Mouse (Mus musculus): Measurements from ENCODE around the gene Rapgef3.

Gene Rapgef3

GRCm38 (mm10) chr15:97773108-97773507 is 5.3 kb upstream of the Rapgef3 start:
- DNase-seq (ENCODE audit: low spot score) = no peak

DNA sequence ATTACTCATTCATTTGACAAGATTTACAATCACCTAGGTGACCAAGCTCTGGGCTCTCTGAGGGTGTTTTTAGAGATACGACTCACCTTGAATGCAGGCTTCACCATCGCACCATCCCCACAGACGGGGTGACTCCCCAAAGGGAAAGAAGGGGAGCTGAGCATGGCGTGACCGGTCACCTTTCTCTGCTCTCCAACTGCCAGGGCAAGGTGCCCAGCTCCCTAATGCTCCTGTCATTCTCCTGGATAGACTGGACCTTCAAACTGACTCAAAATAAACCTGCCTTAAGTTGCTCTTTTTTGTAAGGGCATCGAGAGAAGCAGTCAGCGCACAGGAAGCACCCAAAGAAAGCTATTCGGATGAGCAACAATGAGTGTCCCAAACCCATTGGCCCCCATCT is 2.5 kb upstream of the Rapgef3 start:
- DNase-seq (ENCODE audit: low spot score) = no peak

DNA sequence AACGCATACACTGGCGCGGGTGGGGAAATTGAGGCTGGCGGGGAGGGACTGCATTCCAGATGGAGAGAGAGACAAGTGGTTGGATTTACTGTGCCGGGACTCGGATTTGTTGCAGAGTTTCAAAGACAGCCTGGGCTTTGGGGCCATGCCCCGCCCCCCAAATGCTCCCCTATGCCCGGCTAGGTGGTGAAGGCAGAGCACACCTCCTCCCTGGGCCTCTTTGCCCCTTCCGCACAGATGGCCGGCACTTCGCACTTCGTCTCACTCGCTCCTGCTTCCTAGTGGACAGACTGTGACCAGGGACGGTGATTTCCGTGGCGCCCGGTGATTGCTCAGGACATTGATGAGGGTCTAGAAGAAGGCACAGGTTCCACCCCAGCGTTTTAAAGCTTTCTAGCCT is 420 bp upstream of the Rapgef3 start:
- no peak for DNase-seq (ENCODE audit: low spot score)

DNA sequence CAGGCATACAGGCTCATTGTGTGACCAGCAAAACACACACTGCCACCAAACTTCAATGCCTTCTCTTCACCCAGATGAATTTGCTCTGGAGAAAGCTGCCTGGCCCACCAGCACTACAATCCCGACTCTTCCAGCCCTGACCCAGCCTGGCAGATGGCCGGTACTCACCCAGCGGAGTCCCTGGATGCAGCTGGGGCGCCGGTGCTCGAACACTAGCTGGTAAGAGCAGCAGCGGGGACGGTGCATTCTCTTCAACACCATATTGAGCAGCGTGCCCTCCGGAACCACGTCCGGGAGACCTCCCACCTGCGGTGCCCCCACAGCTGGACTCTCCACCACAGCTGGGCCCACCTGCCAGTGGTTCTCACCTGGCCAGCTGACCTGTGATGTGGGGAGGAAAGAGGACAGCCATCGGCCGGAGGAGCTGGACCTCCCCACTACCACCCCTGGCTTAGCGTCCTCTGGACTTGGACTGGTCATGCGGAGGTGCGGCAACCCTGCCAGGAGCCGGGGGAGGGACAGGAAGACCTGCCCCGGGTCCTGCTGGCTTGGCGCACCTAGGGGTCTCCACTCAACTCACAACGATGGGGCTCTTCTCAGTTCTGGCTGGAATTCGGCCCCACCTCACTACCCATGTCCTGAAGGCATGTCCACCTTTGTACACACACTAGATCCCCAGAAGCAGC is 1.0 kb downstream of the Rapgef3 start:
- no peak for DNase-seq (ENCODE audit: low spot score)

GRCm38 (mm10) chr15:97766194-97766593 is 1.6 kb downstream of the Rapgef3 start:
- DNase-seq (ENCODE audit: low spot score) = no peak

GRCm38 (mm10) chr15:97765090-97765794 is 2.5 kb downstream of the Rapgef3 start:
- no peak for DNase-seq (ENCODE audit: low spot score)

DNA sequence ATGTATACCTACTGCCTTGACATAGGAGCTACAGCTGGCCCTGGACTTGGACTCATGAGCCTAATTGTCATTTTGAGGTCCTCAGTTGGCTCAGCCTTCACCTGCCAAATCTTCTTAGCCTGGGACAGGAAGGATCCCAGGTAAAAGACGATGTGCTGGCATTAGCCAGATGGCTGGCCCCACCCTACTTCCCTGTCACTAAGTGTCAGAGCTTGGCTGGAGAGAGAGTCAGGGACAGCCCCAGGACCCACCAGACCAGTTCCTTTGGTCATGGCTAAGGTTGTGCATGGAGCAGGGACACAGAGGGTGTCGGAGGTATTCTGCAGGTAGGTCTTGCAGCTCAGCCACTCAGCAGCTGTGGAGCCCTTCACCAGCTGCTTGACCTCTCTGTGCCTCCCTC is 3.2 kb downstream of the Rapgef3 start:
- DNase-seq (ENCODE audit: low spot score) = no peak

GRCm38 (mm10) chr15:97763256-97764049 is 4.3 kb downstream of the Rapgef3 start:
- DNase-seq (ENCODE audit: low spot score) = no peak

GRCm38 (mm10) chr15:97762733-97763132 is 5.0 kb downstream of the Rapgef3 start:
- DNase-seq (ENCODE audit: low spot score) = no peak

DNA sequence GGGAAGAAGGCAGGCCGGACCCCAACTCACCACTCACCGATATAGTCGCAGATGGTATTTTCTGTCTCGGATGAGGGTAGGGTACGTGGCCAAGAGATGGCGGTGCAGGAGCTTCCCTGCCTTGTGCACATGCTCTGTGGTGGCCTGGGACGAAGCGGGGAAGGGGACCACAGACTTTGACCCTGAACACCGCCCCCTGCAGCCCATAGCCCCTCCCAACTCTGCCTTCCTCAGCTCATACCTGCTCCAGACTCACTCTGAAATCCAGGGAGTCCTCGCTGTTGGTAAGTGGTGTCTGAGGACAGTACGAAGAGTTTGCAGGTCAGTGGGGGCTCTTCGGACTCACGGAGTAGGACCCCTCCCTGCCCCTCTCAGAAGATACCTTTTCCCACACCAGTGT is 6.3 kb downstream of the Rapgef3 start:
- no peak for DNase-seq (ENCODE audit: low spot score)

DNA sequence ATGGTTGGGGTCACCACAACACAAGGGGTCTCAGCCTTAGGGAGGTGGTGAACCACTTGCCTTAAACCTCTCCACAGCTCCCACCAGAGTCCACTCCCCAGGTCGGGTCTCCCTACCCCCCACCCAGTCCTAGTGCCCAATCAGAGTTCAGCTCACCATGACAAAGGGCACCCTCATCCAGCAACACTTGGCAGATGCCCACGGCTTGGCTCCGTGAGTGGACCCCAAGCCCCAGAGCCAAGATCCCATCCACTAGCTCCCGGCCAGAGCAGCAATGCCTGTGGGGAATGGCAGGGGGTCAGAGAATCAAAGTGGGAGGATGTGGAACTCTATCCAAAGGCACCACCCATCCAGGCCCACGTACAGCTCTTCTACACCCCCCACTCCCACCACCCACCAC is 6.8 kb downstream of the Rapgef3 start:
- DNase-seq (ENCODE audit: low spot score) = no peak

DNA sequence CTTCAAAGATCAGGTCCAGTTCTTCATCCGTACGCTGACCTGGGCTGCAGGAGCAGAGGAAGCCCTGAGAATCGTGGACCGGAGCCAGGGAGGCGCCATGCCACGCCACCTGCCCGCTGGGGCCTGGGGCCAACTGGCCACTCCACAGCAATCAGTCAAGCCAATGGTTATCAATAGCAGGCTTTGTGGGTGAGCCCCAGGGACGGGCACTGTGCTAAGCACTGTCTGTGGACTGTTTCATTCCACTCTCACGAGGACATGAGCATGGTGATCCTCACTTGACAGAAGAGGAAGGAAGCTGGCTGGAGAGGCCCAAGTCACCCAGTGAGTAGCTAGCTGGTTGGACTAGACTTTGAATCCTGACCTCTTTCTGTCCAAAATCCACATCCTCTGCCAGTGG is 7.8 kb downstream of the Rapgef3 start:
- DNase-seq (ENCODE audit: low spot score) = no peak

DNA sequence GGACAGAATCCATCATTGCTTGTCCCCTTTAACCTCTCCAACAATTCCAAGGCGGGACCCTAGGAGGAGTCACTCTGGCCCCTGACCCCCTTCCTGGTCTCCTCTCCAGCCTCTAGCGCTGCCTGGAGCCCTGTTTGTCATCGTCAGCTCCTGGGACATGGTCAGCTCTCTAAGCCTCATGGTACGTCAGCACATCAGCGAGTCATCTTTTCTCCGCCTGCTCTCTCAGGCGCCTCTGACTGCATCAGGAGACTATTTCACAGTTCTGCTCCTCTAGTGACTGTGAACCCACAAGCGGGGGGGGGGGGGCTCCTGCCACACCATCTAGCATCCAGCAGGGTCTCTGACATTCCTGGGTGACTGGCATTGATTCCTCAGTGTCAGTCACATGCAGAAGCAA is 12.4 kb downstream of the Rapgef3 start:
- DNase-seq (ENCODE audit: low spot score) = no peak

DNA sequence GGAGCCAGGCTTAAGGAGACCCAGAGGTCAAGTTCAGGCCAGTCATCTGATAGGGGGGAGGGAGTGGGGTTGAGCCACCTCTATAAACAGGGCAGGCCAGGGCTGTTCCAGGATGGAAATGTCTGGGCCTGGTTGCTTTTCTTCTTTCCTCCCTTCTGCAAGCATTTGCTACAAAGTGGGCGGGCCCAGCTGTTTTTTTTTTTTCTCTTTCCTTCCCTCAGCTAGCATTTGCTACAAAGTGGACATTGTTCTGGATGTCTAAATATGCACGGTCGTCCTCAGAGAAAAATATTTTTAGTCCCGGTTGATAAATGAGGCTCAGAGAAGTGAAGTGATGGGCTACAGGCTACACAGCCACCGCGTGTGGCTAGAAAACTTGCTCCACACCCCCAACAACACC is 13.3 kb downstream of the Rapgef3 start:
- no peak for DNase-seq (ENCODE audit: low spot score)

- no peak for DNase-seq (ENCODE audit: low spot score)
Measured at GRCm38 (mm10) chr15:97752491-97752890, 15.3 kb downstream of the Rapgef3 start.

DNA sequence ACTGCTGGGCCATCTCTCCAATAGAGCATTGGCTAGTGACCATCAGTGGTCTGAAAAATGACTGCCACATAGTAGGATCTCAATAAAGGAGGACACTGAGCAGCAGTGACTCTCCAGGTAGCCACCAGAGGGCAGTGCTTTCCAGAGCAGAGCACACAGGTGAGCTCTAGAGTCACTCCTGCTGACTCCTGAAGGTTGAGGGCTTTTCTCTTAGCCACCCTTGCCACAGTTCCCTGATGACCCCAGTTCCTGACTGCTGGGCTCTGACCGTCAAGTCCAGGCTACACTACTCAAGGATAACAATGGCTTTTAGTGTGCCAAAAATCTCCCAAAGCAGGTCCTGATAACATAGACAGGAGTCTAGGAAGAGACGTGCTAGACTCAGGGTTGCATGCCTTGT is 16.1 kb downstream of the Rapgef3 start:
- DNase-seq (ENCODE audit: low spot score) = no peak

- DNase-seq (ENCODE audit: low spot score) = no peak
Measured at GRCm38 (mm10) chr15:97750697-97751096, 17.1 kb downstream of the Rapgef3 start.

- no peak for DNase-seq (ENCODE audit: low spot score)
Measured at GRCm38 (mm10) chr15:97749841-97750240, 17.9 kb downstream of the Rapgef3 start.

GRCm38 (mm10) chr15:97749397-97749796 is 18.4 kb downstream of the Rapgef3 start:
- no peak for DNase-seq (ENCODE audit: low spot score)

DNA sequence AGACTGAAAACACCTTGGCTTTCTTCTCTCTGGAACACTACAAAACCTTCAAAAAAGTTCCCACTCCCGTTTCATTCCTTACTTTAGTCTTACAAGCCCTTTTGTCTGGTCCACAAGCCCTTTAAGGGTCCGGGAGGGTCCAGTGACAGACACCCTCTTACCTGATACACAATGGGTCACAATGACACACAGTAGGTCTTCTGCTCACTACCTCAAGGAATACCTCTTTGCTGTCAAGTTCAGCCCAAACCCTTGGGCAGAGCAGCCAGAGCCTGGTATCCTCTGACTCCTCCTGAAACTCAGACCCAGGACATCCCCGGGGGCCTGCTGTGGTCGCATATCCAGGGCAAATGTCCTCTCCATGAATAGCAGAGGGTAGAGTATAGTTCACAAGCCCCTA is 18.8 kb downstream of the Rapgef3 start:
- no peak for DNase-seq (ENCODE audit: low spot score)

GRCm38 (mm10) chr15:97748309-97748708 is 19.5 kb downstream of the Rapgef3 start:
- DNase-seq (ENCODE audit: low spot score) = no peak

- DNase-seq (ENCODE audit: low spot score) = no peak
Measured at GRCm38 (mm10) chr15:97747486-97747885, 20.3 kb downstream of the Rapgef3 start.

GRCm38 (mm10) chr15:97746748-97747147 is 21.0 kb downstream of the Rapgef3 start:
- no peak for DNase-seq (ENCODE audit: low spot score)
